Mouse (Mus musculus): ENCODE results near the gene Idh3g. TPM values are rescaled to one million over a fixed set of nuclear protein-coding genes. Genes with fewer than 3 reads are reported as not detected.
"Not testable (repeated sequence)": the region's sequence is repeated elsewhere in the genome, so short reads cannot be mapped to it uniquely, and the experiment has no call there.

The Idh3g gene
- total RNA-seq, 4 experiments from 2014 or later, result 295 to 431 (median 378) TPM

DNA sequence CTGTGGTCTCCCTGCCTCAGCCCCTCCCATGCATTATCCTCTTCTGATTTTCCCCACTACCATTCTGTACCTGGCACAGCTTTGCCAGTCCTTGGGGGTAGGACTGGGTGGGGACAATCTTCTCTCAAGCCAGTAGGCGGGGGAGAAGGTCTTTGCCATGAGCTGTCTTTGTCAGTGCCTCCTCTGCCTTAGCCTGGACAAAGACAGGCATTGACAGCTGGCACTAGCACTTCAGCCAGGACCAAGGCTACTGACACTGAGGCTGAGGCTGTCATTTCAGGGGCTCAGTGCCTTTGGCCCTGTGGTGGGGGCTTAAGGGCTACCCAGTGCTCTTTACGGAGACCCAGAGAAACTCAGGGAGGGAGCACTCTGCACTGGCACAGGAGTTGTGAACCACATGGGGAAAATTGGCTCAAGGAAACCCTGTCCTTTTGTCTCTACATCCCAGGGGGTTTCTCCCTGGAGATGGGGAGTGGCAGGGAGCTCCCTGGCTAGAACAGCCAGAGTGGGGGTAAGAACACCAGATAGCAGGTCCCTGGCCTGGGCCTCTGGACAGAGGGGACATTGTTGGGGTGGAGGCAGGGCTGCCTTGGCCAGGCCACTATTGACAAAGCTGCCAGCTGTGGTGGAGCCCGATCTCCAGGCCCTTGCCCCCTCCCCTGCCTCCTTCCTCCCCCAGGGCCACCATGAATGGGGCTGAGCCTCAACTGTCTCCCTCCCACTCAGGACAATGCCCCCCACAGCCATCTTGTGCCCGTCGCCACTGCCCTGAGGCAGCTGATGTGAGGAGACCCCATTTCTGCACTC, 30.2 kb downstream of the Idh3g start, which contains the start of gene Plxnb3:
Plxnb3 (plus strand) TSS at position 757 of the 807 bp plus-strand sequence.
- DNase-seq, result no peak

DNA sequence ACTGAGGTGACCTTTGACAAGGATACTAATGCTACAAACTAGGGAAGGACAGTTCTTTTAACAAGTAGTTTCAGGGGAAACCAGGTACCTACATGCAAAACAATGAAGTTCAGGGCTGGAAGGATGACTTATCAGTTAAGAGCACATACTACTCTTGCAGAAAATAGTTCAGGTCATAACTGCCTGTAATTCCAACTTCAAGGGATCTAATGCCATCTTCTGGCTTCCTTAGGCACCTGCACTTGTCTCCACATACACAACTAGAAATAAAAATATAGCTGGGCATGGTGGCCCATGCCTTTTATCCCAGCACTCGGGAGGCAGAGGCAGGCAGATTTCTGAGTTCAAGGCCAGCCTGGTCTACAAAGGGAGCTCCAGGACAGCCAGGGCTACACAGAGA, 37.7 kb downstream of the Idh3g start:
- no peak for DNase-seq

DNA sequence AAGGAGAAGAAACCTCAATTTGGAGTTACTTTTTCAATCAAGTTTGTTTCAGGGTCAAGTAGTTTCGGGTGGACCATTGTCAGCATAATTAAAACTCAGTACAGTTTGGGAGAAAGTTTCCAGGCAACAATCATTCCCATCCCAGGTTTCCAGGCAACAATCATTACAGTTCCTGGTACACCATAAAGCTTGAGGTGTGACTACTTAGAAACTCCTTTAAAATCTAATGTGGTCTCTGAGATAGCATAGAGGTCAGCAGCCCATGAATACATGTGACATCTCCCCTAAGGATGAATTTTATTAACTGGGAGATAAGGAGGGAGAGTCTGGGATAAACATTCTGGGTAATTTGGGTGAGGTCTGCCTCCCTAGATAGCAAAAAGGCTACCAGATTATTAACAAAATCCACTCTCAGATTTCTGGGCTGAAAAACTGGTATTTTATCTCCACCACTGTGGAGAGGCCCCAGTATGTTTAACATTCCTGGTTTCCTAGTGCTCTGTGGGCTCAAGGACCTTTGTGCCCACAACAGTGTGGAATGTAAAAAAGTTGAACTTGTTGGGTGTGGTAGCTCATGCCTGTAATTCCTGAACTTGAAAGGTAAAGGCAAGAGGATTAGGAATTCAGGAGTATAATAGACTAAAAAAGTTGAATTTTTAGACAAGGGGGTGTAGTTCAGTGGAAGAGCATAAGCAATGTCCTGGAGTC, 41.8 kb downstream of the Idh3g start:
- no peak for DNase-seq

DNA sequence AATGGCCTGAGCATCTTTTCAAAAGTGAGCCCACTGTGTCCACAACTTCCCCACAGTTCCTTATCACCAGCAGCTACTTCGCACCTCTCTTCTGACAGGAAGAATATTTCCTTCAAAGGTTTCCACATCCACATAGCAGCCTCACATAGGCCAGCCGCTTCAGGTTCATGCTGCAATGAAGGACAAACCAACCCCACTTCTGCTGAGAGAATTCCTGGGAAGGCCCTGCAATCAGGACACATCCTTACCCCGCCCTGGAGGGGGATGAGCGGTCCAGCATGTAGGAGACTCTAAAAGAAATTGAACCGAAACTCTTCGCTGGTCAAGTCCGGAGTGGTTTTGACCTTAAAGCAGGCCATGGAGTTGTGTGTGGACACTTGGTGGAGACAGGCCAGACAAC, 46.9 kb downstream of the Idh3g start:
- DNase-seq, result not testable (repeated sequence)

DNA sequence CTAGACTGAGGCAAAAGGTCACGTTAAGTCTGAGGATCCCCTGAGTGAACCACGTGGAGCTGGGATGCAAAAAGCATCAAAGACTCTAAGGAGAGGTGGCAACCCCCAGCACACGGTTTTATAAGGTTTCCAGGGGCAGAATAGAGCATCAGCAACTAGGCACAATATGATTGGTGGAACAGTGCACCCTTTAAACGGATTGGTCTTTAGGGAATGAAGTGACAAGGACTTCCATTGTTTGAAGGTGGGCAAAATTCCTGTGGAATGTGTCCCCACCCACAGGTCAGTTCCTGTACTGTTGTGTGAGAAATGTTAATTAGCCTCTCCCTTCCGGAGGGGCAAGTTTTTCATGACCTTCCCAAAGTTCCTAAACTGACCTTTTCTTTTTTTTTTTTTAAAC, 47.5 kb downstream of the Idh3g start:
- DNase-seq, result no peak

DNA sequence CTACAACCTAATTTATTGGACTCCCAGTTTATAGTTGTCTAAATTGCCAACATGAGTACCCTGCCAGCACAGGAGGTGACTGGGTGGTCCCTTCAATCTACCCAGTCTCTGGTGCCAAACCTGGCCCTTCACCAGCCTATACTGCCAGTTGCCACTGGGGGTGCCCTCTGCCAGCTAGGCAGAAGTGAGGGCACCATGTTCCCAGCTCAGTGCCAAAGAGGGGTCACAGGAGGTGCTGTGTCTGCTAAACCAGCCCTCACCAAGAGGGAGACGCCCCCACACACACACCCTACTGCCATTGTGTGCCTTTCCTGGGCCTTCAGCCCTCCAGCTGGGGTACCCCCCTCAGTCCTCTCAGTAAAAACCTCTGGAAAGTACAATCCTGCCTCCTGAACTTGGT, 48.5 kb downstream of the Idh3g start:
- no peak for DNase-seq

DNA sequence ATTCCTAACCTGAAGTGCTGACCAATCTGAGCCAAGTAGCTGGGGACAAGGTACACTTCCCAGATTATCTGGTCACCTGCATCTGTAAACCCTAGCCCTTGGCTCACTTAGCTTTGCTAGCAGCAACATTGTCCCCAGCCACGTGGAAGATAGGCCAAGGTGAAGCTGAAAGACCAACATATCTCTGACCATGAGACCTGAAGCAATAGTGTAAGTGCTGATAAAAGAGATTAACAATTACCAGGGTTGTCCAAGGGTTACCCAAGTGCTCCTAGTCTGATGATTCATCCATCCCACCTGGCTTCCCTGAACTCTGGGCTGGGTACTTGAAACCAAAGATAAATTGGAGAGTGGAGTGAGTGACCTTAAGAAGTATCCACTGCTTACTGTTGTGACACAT, 55.8 kb downstream of the Idh3g start:
- no peak for DNase-seq

Other genes starting within 250 kb of the Idh3g start
- gene Dusp9, start 147.5 kb downstream of the Idh3g start, total RNA-seq (2022), result 1 to 10 TPM in 1 of 4 experiments, under 1 TPM in 3; 0.17 to 1.1 (median 0.52) TPM
- gene Pnck, start 126.8 kb downstream of the Idh3g start, total RNA-seq (2022), result 10 to 100 TPM; 10.6 to 29.6 (median 18.5) TPM
- 100 to 1,000 TPM in 3 of 4 experiments, 10 to 100 TPM in 1; 63.8 to 185 (median 134) TPM for gene Slc6a8, start 113.7 kb downstream of the Idh3g start, total RNA-seq (2022)
- 100 to 1,000 TPM; 212 to 320 (median 258) TPM for gene Bcap31, start 70.7 kb downstream of the Idh3g start, total RNA-seq (2022)
- gene Abcd1, start 70.3 kb downstream of the Idh3g start, total RNA-seq (2022), result 10 to 100 TPM; 23.0 to 38.2 (median 29.4) TPM
- gene Plxnb3, start 29.8 kb downstream of the Idh3g start, total RNA-seq (2022), result under 1 TPM; 0.38 to 0.74 (median 0.55) TPM
- gene Srpk3, start 12.5 kb downstream of the Idh3g start, total RNA-seq (2022), result under 1 TPM; 0.42 to 0.71 (median 0.52) TPM
- 100 to 1,000 TPM; 150 to 176 (median 163) TPM for gene Ssr4, start 131 bp upstream of the Idh3g start, total RNA-seq (2022)
- gene Pdzd4, start 38.1 kb upstream of the Idh3g start, total RNA-seq (2022), result 1 to 10 TPM; 4.4 to 8.1 (median 6.4) TPM
- not detected for gene Avpr2, start 105.2 kb upstream of the Idh3g start, total RNA-seq (2022)
- 10 to 100 TPM; 10.1 to 25.3 (median 16.7) TPM for gene L1cam, start 109.2 kb upstream of the Idh3g start, total RNA-seq (2022)
- 1 to 10 TPM; 2.4 to 7.7 (median 5.4) TPM for gene Arhgap4, start 135.0 kb upstream of the Idh3g start, total RNA-seq (2022)
- 100 to 1,000 TPM in 1 of 4 experiments, 10 to 100 TPM in 3; 77.6 to 108 (median 89.8) TPM for gene Naa10, start 135.0 kb upstream of the Idh3g start, total RNA-seq (2022)
- gene Renbp, start 144.0 kb upstream of the Idh3g start, total RNA-seq (2022), result 10 to 100 TPM; 17.7 to 51.7 (median 30.5) TPM
- 10 to 100 TPM; 58.1 to 78.5 (median 68.1) TPM for gene Hcfc1, start 179.5 kb upstream of the Idh3g start, total RNA-seq (2022)
- 100 to 1,000 TPM; 109 to 154 (median 129) TPM for gene Irak1, start 237.0 kb upstream of the Idh3g start, total RNA-seq (2022)

All from adrenal gland, adult 8-10 months (tissue).